Mouse (Mus musculus) ovary, postnatal 36 days (tissue): ENCODE measurements around the gene Rtn1.
"Not testable (repeated sequence)": the region's sequence is repeated elsewhere in the genome, so short reads cannot be mapped to it uniquely, and the experiment has no call there.

Experiments used
- DNase-seq: peaks from one replicate; pipeline ENCODE4 v3.0.0; 2022; ENCODE audit warnings: low spot score, mixed read lengths

Rtn1 gene

DNA sequence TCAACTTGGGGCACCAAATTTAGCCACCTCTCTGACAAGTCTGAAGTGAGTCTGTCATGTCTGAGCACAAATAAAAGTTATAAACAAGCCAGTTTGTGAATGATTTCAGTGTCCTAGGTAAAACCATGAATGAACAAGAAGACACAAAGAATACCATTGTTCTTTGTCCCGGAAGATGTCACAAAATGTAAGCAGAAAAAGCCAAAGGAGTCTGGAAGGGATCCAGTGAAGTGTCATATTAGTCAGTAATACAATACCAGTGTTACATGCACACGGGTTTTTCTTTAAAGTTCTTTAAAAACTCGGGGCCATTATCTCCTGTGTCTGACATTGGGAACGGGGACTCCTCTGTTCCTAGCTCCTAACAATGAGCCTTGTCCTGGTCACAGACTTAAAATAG, 85.1 kb downstream of the Rtn1 start:
- no peak for DNase-seq

- DNase-seq = no peak
These were observed 93.0 kb downstream of the Rtn1 start for GRCm38 (mm10) chr12:72315732-72316465.

DNA sequence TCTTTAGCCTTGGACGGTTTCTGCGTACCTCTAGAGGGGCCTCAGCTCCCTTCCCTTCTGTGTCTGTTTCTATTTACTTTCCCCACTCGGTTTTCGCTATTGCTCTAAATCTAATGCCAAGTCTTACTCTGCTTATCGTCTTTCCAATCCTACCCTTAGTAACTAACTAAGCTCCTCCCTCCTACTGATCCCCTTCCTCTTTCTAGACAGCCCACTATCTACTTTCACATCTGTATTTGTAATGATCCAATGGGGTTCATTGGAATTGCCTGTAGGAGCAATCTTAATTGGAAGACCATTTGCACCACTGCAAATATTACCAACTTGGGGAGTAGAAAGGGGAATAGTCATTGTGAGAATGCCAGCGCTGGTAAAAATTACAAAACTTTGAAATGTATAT, 98.0 kb downstream of the Rtn1 start:
- DNase-seq = no peak

- DNase-seq = no peak
These were observed 100.3 kb downstream of the Rtn1 start for GRCm38 (mm10) chr12:72308506-72308905.

GRCm38 (mm10) chr12:72306281-72306680, 102.6 kb downstream of the Rtn1 start:
- DNase-seq = no peak

- no peak for DNase-seq
These were observed 103.4 kb downstream of the Rtn1 start for GRCm38 (mm10) chr12:72305421-72305820.

- no peak for DNase-seq
These were observed 103.9 kb downstream of the Rtn1 start for GRCm38 (mm10) chr12:72304985-72305384.

DNA sequence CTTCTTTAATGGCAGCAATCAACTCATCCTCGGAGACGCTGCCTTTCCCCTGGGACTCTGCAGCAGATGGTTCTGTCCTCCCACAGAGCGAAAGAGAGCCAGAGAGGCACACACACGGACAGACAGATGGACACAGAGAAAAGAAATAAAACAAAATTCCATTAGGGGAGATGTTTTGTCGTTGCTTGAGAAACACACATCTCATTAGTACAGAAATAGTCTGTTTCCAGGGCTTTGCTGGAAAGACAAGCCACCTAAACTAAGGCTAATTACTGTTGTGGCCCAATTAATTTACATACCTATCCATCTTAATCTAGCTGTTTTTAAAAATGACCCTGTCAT, 104.5 kb downstream of the Rtn1 start:
- DNase-seq = no peak

- DNase-seq = no peak
These were observed 105.1 kb downstream of the Rtn1 start for GRCm38 (mm10) chr12:72303624-72304346.

- no peak for DNase-seq
These were observed 107.4 kb downstream of the Rtn1 start for GRCm38 (mm10) chr12:72301431-72301830.

GRCm38 (mm10) chr12:72300971-72301370, 107.9 kb downstream of the Rtn1 start:
- DNase-seq = no peak

GRCm38 (mm10) chr12:72298222-72298621, 110.6 kb downstream of the Rtn1 start:
- DNase-seq = no peak

- DNase-seq = no peak
These were observed 112.3 kb downstream of the Rtn1 start for GRCm38 (mm10) chr12:72296552-72296951.

DNA sequence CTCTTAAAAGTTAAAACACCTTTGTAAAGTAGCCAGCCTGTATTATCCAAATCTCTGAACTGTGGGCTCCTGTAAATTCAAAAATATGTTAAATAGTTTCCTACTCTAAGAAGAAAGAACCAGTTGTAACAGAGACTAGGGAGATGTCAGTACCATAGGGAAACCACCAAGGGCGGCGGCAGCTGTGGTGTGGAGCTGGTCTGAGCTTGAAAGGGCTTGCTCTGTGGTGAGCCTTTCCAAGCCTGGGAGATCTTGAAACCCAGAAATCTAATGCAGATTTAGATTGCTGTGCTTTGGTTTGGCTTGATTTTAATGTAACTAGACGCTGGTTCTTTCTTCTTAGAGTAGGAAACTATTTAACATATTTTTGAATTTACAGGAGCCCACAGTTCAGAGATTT, 115.7 kb downstream of the Rtn1 start:
- DNase-seq = not testable (repeated sequence)

GRCm38 (mm10) chr12:72292566-72292965, 116.3 kb downstream of the Rtn1 start:
- no peak for DNase-seq

GRCm38 (mm10) chr12:72291266-72291665, 117.6 kb downstream of the Rtn1 start:
- no peak for DNase-seq

GRCm38 (mm10) chr12:72288215-72288614, 120.6 kb downstream of the Rtn1 start:
- DNase-seq = no peak

GRCm38 (mm10) chr12:72287332-72288004, 121.4 kb downstream of the Rtn1 start:
- DNase-seq = no peak

DNA sequence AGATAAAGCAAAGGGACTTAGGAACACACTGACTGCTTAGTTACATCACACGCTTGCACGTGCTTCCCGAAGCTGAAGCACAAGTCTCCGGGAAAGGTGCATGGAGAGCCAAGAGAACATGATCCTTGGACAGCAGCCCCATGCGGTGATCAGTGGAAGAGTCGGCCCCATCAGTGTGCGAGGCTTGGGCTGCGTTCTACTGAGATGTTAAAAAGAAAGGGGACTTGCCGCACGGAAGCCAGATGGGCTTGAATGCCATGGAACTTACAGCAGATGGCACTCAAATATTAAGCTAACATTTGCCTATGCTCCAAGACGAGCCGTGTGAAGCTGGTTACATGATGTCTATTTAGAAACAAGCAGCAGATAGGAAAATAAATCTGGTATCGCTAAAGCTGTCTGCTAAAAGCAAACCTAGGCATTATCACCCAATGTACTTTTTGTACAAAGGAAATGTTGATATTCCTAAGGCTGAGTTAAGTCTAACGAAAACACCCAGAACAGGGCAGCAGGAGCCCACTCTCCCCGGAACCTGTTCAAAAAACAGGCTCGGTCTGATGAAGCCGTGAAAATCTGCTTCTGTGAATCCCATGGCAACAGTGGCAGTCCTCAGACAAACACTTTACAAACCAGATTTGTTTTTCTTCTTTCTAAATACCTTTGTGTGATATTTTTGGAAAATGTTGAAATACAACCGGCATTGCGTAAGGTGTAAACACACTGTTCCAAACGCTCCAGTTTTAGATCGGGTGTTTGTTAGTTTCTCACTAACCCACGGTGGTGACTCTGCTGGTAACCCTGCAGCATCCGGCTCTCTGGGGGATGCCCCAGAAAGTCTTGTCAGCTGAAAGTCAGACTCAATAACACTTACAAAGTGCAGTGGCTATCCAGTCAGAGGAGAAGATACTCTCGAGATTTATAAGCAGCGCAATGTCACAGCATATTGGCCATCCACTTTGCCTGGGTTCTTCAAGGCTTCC, 123.2 kb downstream of the Rtn1 start:
- DNase-seq = no peak

GRCm38 (mm10) chr12:72284576-72284975, 124.3 kb downstream of the Rtn1 start:
- DNase-seq = no peak

- no peak for DNase-seq
These were observed 129.6 kb downstream of the Rtn1 start for GRCm38 (mm10) chr12:72279129-72279875.
